Mouse (Mus musculus) megakaryocyte-erythroid progenitor cell, adult 5-6 weeks (primary cell): ENCODE data around the gene Polr2c. TPM values are rescaled to one million over a fixed set of nuclear protein-coding genes. Genes with fewer than 3 reads are reported as not detected.
"Not testable (repeated sequence)": the region's sequence is repeated elsewhere in the genome, so short reads cannot be mapped to it uniquely, and the experiment has no call there.

ENCODE experiments used
- ATAC-seq: replicated peaks from 2 replicates; pipeline ENCODE4 v1.8.0; 2016; ENCODE audit warnings: mild to moderate bottlenecking, inconsistent platforms; ENCODE audit not compliant: severe bottlenecking, poor library complexity, low FRiP score, low TSS enrichment
- total RNA-seq, 2 experiments: library from RNA; stranded (forward) in 1 of 2; stranded (reverse) in 1 of 2; fragments of 200-1000, 215-1000 nt in 1 of 2; fragments of >200 nt in 1 of 2; fragmentation: Nextera tagmentation in 1 of 2; gene quantifications; 2 replicates each; pipeline ENCODE4 v1.2.3; 2014 to 2017

Polr2c gene
- total RNA-seq, 2 experiments from 2014 or later: 91.6 to 93.1 TPM

GRCm38 (mm10) chr8:94837662-94838574, 19.3 kb upstream of the Polr2c start, which contains the start of the genes Coq9 and Ciapin1:
Coq9 (plus strand) TSS chr8:94838321.
Ciapin1 (minus strand) TSS chr8:94838358.
- peak; percentile 93 for ATAC-seq

DNA sequence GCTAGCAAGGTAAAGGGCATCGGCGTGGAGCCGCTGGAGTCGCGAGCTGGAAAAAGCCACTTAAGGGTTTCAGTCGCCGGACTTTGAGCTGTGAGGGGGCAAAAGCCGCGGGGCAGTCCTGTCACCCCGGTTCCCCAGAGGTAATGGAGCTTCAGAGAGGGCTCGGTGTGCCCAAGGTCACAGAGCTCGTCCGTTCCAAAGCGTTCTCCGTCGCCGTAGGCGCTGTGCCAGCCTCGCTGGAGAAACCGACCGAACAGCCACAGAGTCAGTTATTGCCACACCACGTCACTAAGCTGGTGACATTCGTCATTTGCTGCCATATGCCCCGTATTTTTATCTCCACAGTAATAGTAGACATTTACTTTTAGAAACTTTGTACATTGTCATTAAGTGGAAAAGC, 18.6 kb upstream of the Polr2c start:
- ATAC-seq: peak; percentile 74

- no peak for ATAC-seq
These were observed 16.1 kb upstream of the Polr2c start for GRCm38 (mm10) chr8:94841183-94841582.

DNA sequence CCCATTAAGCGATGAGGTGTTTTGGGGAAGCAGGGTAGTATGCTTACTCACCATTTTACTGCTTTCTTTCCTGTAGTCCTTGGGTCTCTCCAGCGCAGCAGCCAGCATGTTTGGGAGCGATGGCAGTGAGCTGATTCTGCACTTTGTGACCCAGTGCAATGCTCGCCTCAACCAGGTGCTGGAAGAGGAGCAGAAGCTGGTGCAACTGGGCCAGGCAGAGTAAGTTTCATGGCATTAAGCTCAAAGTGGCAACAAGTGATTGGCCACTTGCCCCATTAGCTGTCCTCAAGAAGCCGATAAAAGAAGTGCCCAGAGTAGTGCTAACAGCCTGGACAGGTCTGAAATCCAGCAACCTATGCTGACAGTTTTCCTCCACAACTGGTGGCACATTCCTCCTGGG, 7.2 kb upstream of the Polr2c start:
- ATAC-seq: no peak

- ATAC-seq: not testable (repeated sequence)
These were observed 2.5 kb upstream of the Polr2c start for GRCm38 (mm10) chr8:94854761-94855160.

DNA sequence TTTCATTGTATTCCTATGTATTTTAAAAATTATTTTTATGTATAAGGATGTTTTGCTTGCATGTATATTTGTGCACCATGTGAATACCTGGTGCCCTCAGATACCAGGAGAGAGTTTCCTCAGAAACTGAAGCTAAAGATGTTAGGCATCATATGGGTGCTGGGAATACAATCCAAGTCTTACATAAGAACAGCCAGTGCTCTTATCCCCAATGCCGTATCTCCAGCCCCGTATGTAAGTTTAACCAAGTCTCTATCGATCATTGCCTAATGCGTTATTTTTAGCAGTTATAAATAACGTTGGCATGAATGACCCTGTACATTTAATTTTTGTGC, 272 bp upstream of the Polr2c start:
- ATAC-seq: no peak

DNA sequence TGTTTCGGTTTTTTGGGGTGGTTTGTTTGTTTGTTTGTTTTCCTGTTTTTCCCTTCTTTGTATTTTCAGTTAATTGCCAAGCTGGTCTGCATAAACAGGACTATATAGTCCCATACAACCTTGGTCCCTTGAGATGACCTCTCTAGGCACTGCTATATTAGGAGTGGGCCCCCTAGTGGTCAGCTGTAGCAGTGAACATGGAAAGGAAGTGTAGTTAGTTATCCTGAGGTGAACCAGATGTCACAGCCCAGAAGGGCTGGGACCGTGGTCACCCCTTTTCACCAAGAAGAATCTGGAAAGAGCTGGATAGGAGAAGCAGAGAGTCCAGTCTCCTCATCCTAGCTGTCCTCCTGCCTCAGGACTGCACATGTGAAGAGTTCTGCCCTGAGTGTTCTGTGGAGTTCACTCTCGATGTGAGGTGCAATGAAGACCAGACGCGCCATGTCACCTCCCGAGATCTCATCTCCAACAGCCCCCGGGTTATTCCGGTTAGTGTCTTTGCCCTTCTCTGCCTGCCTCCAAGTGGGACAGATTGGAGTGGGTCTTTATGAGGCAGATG, 4.2 kb downstream of the Polr2c start:
- ATAC-seq: peak; percentile 50; the same call in 1 of the 2 replicates

DNA sequence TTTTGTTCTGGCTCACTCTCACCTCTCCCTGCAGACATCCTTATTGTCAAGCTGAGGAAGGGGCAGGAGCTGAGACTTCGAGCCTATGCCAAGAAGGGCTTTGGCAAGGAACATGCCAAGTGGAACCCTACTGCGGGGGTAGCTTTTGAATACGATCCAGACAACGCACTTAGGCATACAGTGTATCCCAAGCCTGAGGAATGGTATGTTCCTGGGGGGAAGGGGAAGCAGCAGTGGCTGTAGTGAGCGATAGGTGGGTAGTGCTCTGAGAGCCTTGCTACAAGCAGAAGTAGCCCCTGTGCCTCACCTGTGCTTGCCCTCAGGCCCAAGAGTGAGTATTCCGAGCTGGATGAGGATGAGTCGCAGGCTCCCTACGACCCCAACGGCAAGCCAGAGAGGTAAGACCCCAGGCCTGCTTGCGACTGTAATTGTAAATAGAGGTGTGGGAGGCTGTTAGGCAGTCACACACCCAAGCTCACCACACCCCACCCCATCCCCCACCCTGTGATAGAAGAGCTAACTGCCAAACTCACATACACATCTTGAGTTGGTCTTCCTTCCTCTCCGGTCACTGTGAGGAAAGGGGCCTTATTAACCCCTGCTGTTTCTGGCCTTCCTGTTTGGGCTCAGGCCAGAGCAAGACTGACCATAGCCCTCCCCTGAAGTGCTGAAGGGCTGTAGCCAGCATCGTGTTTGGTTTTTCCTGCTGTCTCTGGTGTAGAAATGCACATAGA, 5.4 kb downstream of the Polr2c start:
- no peak for ATAC-seq

DNA sequence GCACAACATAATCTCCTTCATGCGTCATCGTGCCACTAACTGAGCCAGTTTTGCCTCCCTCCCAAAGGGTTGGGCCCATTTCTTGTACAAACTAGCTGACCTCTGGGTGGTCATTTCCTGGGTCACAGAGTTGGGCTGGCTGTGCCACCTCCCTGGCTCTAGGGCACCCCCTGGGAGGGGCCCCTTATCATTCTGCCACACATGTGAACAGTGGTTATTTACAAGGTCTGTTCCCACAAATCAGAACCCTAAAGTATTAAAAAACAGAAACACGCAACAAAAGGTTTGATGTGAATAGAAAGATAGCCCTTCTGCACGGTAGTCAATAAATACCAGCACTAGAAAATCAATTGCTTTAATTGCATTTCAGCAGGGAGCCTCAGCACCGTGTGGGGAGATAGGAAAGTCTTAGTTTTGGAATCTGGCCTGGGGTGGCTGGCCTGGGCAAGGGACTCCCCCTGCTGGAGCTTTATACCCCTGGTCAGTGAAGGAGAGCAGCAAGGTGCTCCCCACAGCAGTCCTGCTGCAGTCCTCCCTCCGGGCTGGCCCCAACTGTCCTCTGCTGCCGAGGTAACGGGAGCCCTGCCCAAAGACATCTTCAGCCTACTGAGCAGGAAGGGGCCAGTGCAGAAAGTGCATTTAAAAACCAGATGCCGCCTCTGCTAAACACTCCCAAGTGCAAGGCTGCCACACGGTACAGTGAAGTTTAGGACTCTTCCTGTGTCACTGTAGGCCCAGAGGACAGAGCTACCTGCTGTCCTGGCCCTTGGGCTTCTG, 6.8 kb downstream of the Polr2c start:
- no peak for ATAC-seq

DNA sequence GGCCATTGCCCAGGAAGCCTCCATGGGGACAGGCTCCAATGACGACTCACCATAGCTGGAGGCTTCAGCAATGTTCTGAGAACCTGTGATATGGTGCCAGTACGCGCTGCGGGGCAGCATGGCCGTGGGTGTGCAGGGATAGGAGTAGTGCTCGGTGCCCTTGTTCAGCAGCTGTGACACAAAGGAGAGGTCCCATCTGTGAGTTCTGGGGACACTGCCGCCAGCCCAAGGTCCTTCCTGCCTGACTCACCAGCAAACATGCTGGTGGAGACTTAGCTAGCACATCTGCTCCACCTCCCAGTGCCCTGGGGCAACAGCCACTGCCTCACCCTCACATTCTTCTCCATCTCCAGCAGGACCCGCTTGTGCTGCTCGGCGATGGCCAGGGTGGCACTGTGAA, 8.0 kb downstream of the Polr2c start:
- no peak for ATAC-seq

DNA sequence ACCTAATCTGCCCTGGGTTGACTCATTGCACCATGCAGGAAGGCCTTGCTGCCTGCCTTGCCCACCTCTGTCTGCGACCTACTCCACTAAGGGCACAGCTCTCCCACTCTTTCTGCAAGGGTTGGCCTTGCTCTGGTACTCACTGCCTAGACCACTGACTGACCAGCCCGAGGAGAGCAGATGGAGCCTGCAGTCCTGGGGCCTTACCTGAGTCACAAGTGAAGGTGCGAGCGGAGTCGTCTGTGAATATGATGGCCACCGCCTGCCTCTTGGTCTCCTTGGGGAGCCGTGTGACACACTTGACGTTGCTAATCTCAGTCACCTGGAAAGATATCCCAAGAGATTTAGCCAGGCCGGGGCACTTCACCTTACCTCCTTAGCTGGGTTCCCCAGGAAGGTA, 9.7 kb downstream of the Polr2c start:
- ATAC-seq: no peak

GRCm38 (mm10) chr8:94869146-94869545, 11.9 kb downstream of the Polr2c start:
- no peak for ATAC-seq

GRCm38 (mm10) chr8:94870003-94870402, 12.8 kb downstream of the Polr2c start:
- ATAC-seq: no peak

GRCm38 (mm10) chr8:94870474-94871107, 13.3 kb downstream of the Polr2c start:
- ATAC-seq: 0 out of 2 replicates have a peak, but pooled peaks have one; percentile 27

- ATAC-seq: no peak
These were observed 14.1 kb downstream of the Polr2c start for GRCm38 (mm10) chr8:94871108-94871894.

GRCm38 (mm10) chr8:94872156-94872555, 14.9 kb downstream of the Polr2c start:
- ATAC-seq: no peak

- no peak for ATAC-seq
These were observed 15.3 kb downstream of the Polr2c start for GRCm38 (mm10) chr8:94872576-94872975.

- peak; percentile 61 for ATAC-seq
These were observed 17.1 kb downstream of the Polr2c start for GRCm38 (mm10) chr8:94874358-94874757.
